Mouse (Mus musculus) liver, embryonic 16.5 days (tissue): ENCODE results near the gene 4930519G04Rik. TPM values are rescaled to one million over a fixed set of nuclear protein-coding genes. Genes with fewer than 3 reads are reported as not detected.
"Not testable (repeated sequence)": the region's sequence is repeated elsewhere in the genome, so short reads cannot be mapped to it uniquely, and the experiment has no call there.

Experiments used
- ATAC-seq: fragments of 200-750 bp; cut with Nextera tagmentation; 2 replicates; pipeline ENCODE4 v1.8.0; 2017; ENCODE audit warnings: low read depth, mild to moderate bottlenecking, moderate number of reproducible peaks, moderate library complexity
- H3K27ac ChIP-seq: fragments of 300-500 bp; sonication (generic); 2 replicates; pipeline ENCODE4 v1.5.1; 2014; ENCODE audit warnings: mild to moderate bottlenecking, low read length
- H3K27me3 ChIP-seq: fragments of 300-500 bp; sonication (generic); 2 replicates; pipeline ENCODE4 v1.6.1; 2014; ENCODE audit warnings: low read depth, low read length, mixed read lengths; ENCODE audit not compliant: control insufficient read depth, insufficient read depth
- H3K36me3 ChIP-seq: fragments of 300-500 bp; sonication (generic); 2 replicates; pipeline ENCODE4 v1.6.1; 2014; ENCODE audit warnings: mild to moderate bottlenecking; ENCODE audit not compliant: control insufficient read depth, insufficient read depth
- H3K4me1 ChIP-seq: fragments of 300-500 bp; sonication (generic); 2 replicates; pipeline ENCODE4 v1.6.1; 2014; ENCODE audit warnings: low read depth, low read length, mixed read lengths; ENCODE audit not compliant: control insufficient read depth
- H3K4me2 ChIP-seq: fragments of 300-500 bp; sonication (generic); 2 replicates; pipeline ENCODE4 v1.6.1; 2014; ENCODE audit warnings: low read depth, low read length, mixed read lengths
- H3K4me3 ChIP-seq: fragments of 300-500 bp; sonication (generic); 2 replicates; pipeline ENCODE4 v1.5.1; 2014; ENCODE audit warnings: low read depth, mild to moderate bottlenecking, low read length
- H3K9ac ChIP-seq: fragments of 300-500 bp; sonication (generic); 2 replicates; pipeline ENCODE4 v1.6.1; 2014; ENCODE audit warnings: low read depth, low read length
- H3K9me3 ChIP-seq: fragments of 300-500 bp; sonication (generic); replicated peaks from 2 replicates; pipeline ENCODE4 v1.6.1; 2016; ENCODE audit warnings: low read length; ENCODE audit not compliant: control insufficient read depth
- WGBS: fragments of 180-500 bp; shearing (Covaris S2); extraction: QIAGEN DNeasy Blood & Tissue Kit; methylation state at CpG from one replicate; pipeline ENCODE4 v1.1.7; 2014; ENCODE audit not compliant: insufficient replicate concordance; 5-methylcytosine and 5-hydroxymethylcytosine counted together
- polyA plus RNA-seq: library from polyadenylated mRNA; unstranded; fragments of >200 nt; fragmentation: Nextera tagmentation; extraction: Ambion mirVana; gene quantifications from 2 replicates; pipeline ENCODE4 v1.2.1, GENCODE M21; 2015

The 4930519G04Rik gene
- not detected in 2 replicates for polyA plus RNA-seq

DNA sequence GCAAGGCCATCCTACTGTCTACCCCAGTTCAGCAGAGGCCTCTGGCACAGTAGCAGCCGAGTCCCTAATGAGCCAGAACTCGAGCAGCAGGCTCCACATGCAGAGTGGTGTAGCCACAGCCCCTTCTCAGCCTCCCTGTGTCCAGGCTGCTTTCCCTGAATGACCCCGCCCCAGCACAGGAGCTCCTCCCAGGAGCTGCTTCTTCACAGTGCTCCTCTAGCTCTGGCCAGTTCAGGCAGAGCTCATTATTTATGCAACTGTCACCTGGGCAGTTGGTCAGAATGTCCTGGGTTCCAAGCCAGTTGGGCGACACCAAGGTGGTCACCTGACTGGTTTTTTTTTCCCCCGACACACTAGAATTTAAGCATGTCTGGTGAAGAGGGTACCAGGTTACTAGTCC, at the start of gene 4930519G04Rik:
4930519G04Rik (plus strand) TSS at position 301 of the 400 bp plus-strand sequence.
- not testable (repeated sequence) for H3K27ac ChIP-seq
- WGBS: 66% methylated on average over 3 of the region's 5 CpGs

DNA sequence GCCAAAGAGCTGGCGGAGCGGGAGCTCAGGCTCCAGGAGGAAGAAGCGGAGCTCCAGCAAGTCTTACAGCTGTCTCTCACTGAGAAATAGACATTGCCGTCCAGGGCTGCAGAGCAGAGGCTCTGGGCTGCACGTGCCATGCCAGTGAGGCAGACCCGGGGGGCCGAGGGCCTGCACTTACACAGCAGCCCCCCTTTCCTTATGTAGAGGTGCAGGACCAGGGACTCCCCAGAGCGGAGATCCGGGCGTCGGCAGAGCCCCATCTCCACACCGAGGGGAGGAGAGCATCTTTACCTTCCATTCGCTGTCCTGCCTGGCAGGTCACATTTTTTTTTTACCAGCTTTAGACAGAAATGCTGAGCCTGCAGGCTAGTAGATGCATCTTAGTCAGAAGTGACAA, 49.1 kb upstream of the 4930519G04Rik start:
- H3K27ac ChIP-seq: no peak overlapping the region
- no peak overlapping the region for H3K4me2 ChIP-seq
- 87% methylated on average over 13 of the region's 13 CpGs for WGBS
- no peak overlapping the region for H3K9ac ChIP-seq
- H3K9me3 ChIP-seq: no peaks in the 10 kb centered on the region
- peaks cover 41% of the 10 kb centered on the region for H3K36me3 ChIP-seq
- peaks cover 47% of the 10 kb centered on the region for H3K4me1 ChIP-seq
- no peak overlapping the region for H3K4me3 ChIP-seq
- no peaks in the 10 kb centered on the region for H3K27me3 ChIP-seq
- no peak for ATAC-seq

More for the DNA sequence above, at the start of gene 4930519G04Rik:
- not testable (repeated sequence) for H3K36me3 ChIP-seq, ATAC-seq, H3K4me1 ChIP-seq, H3K9ac ChIP-seq, H3K9me3 ChIP-seq, H3K4me2 ChIP-seq, H3K27me3 ChIP-seq, H3K4me3 ChIP-seq

DNA sequence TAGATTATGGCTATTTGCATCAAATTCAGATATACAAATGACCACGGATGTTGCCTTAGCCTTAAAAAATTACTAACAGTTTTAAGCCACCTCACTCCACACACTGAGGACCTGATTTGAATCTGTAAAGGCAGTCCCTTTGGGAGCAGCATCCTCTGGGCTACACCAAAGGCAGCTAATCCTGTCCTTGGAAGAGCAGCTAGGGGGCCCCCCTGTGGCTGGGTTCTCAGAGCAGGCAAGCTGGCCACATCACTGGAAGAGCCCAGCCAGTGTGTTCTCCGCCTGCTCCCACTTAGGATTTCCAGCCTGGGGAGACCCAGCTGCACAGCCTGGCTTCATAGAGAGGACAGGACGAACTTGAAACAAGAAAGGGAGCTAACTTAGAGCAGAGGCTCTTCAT, 48.5 kb upstream of the 4930519G04Rik start:
- WGBS: 62% methylated on average over 3 of the region's 3 CpGs
- H3K4me2 ChIP-seq: no peak overlapping the region
- no peaks in the 10 kb centered on the region for H3K9me3 ChIP-seq
- H3K9ac ChIP-seq: no peak overlapping the region
- H3K4me3 ChIP-seq: no peak overlapping the region
- no peak for ATAC-seq
- H3K27ac ChIP-seq: no peak overlapping the region
- H3K36me3 ChIP-seq: peaks cover 37% of the 10 kb centered on the region
- peaks cover 52% of the 10 kb centered on the region for H3K4me1 ChIP-seq
- H3K27me3 ChIP-seq: no peaks in the 10 kb centered on the region

GRCm38 (mm10) chr5:114805436-114806350, 47.8 kb upstream of the 4930519G04Rik start:
- Histone ChIP-seq H3K27ac (peak overlapping the region; percentile 67), H3K4me1 (peaks cover 52% of the 10 kb centered on the region), H3K27me3 (no peaks in the 10 kb centered on the region), H3K9me3 (no peaks in the 10 kb centered on the region), H3K4me3 (no peak overlapping the region), H3K9ac (no peak overlapping the region), H3K36me3 (peaks cover 30% of the 10 kb centered on the region), H3K4me2 (no peak overlapping the region)
- 42% methylated on average over 15 of the region's 15 CpGs for WGBS
- ATAC-seq: no peak

DNA sequence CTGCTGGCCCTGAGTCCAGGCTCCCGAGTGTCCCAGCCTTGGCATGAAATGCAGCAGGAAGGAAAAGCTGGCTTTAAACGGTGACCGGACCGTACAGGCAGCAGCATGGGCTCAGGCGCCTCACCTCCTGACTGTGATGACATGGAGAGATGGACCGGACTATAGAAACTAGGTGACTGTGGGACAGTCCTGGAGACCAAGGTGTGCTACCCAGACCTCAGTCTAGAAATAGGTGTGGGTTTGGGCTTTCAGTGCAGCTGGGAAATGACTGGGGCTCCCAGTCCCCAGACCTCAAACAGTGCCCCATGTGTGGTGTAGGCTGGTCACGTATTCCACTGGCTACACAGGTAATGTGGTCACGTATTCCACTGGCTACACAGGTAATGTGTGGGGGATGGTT, 46.8 kb upstream of the 4930519G04Rik start:
- Histone ChIP-seq H3K36me3 (peaks cover 26% of the 10 kb centered on the region), H3K27me3 (no peaks in the 10 kb centered on the region), H3K27ac (peak overlapping the region; percentile 68), H3K4me1 (peaks cover 43% of the 10 kb centered on the region), H3K9me3 (no peaks in the 10 kb centered on the region), H3K9ac (0 out of 2 replicates have a peak overlapping the region, but pooled peaks have one; percentile 4), H3K4me3 (no peak overlapping the region), H3K4me2 (peak overlapping the region; percentile 28; the same call in 1 of the 2 replicates)
- 51% methylated on average over 8 of the region's 8 CpGs for WGBS
- no peak for ATAC-seq

- Histone ChIP-seq H3K9me3 (no peaks in the 10 kb centered on the region), H3K4me2 (peak overlapping the region; percentile 28), H3K27me3 (no peaks in the 10 kb centered on the region), H3K4me1 (peaks cover 43% of the 10 kb centered on the region), H3K4me3 (peak overlapping the region; percentile 14; the same call in 1 of the 2 replicates), H3K36me3 (peaks cover 23% of the 10 kb centered on the region), H3K9ac (peak overlapping the region; percentile 46; the same call in 1 of the 2 replicates), H3K27ac (peak overlapping the region; percentile 68)
- peak; percentile 60 for ATAC-seq
- WGBS: 21% methylated on average over 9 of the region's 9 CpGs
Measured at GRCm38 (mm10) chr5:114807063-114807462, 46.4 kb upstream of the 4930519G04Rik start.

DNA sequence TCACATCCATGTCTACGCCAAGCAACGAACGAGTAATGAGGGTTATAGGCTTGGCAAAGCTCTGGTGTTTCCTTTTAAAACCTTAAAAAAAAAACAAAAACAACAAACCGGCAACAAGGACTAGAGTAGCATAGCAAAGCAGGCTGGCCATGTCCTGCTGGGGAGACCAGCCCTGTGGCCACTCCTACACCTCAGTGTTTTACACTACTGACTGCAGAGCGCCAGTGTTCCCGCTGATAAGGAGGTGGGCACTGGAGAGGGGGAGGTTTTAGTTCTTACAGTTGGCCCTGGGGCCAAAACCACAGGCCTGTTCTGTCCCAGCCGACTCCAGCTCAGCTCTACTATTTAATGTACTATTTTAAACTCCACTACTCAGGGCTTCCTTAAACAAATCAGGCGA, 46.0 kb upstream of the 4930519G04Rik start:
- no peaks in the 10 kb centered on the region for H3K9me3 ChIP-seq
- H3K9ac ChIP-seq: peak overlapping the region; percentile 46; the same call in 1 of the 2 replicates
- 0 out of 2 replicates have a peak overlapping the region, but pooled peaks have one; percentile 14 for H3K4me3 ChIP-seq
- peak overlapping the region; percentile 68 for H3K27ac ChIP-seq
- no peaks in the 10 kb centered on the region for H3K27me3 ChIP-seq
- H3K4me2 ChIP-seq: peak overlapping the region; percentile 28
- H3K36me3 ChIP-seq: peaks cover 20% of the 10 kb centered on the region
- 14% methylated on average over 8 of the region's 8 CpGs for WGBS
- peaks cover 46% of the 10 kb centered on the region for H3K4me1 ChIP-seq
- ATAC-seq: peak; percentile 80

DNA sequence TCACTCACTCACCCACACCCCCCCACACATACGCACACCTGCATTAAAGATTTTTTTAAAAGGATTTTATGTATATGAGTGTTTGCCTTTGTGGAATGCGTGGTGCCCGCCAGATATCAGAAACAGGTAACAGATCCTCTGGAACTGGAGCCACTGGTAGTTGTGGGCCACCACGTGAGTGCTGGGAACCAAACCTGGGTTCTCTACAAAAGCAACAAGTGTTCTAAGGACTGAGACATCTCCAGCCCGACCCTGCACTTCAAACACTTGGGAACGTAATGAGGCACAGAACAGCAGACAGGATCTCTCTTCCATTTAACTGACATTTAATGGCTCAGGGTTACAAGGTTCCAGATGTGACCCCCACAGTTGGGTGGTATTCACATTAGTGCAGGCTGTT, 45.6 kb upstream of the 4930519G04Rik start:
- Histone ChIP-seq H3K4me1 (peaks cover 46% of the 10 kb centered on the region), H3K9me3 (no peaks in the 10 kb centered on the region), H3K9ac (no peak overlapping the region), H3K4me3 (no peak overlapping the region), H3K27me3 (no peaks in the 10 kb centered on the region), H3K27ac (peak overlapping the region; percentile 68), H3K4me2 (peak overlapping the region; percentile 28), H3K36me3 (peaks cover 18% of the 10 kb centered on the region)
- no peak for ATAC-seq
- 30% methylated on average over 6 of the region's 6 CpGs for WGBS

DNA sequence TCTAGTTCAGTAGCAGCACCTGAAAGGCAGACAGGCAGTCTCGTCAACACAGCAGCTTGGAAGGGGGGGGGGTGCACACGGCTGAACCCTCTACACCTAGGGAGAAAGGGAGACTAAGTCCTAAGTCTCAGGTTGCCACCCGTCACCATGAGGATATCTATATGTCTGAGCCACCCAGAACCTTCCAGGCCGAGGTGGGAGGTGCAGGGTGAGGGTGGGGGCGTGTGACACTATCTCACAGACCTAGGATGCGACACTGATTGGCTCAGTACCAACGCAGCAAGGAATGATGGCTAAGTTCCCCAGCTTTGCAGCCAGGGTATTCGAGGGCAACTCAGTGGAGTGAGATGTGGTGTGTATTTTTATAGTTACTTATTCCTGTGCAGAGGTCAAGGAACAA, 45.1 kb upstream of the 4930519G04Rik start:
- WGBS: 23% methylated on average over 8 of the region's 8 CpGs
- H3K9ac ChIP-seq: no peak overlapping the region
- no peak overlapping the region for H3K4me2 ChIP-seq
- ATAC-seq: peak; percentile 52
- H3K27me3 ChIP-seq: no peaks in the 10 kb centered on the region
- no peak overlapping the region for H3K4me3 ChIP-seq
- peaks cover 16% of the 10 kb centered on the region for H3K36me3 ChIP-seq
- H3K4me1 ChIP-seq: peaks cover 46% of the 10 kb centered on the region
- no peak overlapping the region for H3K27ac ChIP-seq
- no peaks in the 10 kb centered on the region for H3K9me3 ChIP-seq
